Mouse (Mus musculus): ENCODE results near the gene Gm12258. TPM values are rescaled to one million over a fixed set of nuclear protein-coding genes. Genes with fewer than 3 reads are reported as not detected.
"Not testable (repeated sequence)": the region's sequence is repeated elsewhere in the genome, so short reads cannot be mapped to it uniquely, and the experiment has no call there.

The Gm12258 gene
- 4.3 to 16.7 TPM (median 6.6 TPM) in 3 replicates for total RNA-seq (2017)

- peak; percentile 100 for ATAC-seq (replicated peaks; ENCODE audit: insufficient number of reproducible peaks, low FRiP score, low TSS enrichment, poor library complexity, severe bottlenecking)
Observed at GRCm38 (mm10) chr11:58846919-58847461, at the start of gene Gm12258. Gm12258 (plus strand) TSS chr11:58847158.

GRCm38 (mm10) chr11:58799747-58800146, 47.2 kb upstream of the Gm12258 start:
- ATAC-seq (replicated peaks; ENCODE audit: insufficient number of reproducible peaks, low FRiP score, low TSS enrichment, poor library complexity, severe bottlenecking), result no peak

GRCm38 (mm10) chr11:58801558-58802228, 45.3 kb upstream of the Gm12258 start, which contains the start of gene Fam183b:
Fam183b (minus strand) TSS chr11:58801960.
- no peak for ATAC-seq (replicated peaks; ENCODE audit: insufficient number of reproducible peaks, low FRiP score, low TSS enrichment, poor library complexity, severe bottlenecking)

- ATAC-seq (replicated peaks; ENCODE audit: insufficient number of reproducible peaks, low FRiP score, low TSS enrichment, poor library complexity, severe bottlenecking), result no peak
Observed at GRCm38 (mm10) chr11:58803871-58804270, 43.1 kb upstream of the Gm12258 start.

GRCm38 (mm10) chr11:58804393-58804792, 42.6 kb upstream of the Gm12258 start:
- ATAC-seq (replicated peaks; ENCODE audit: insufficient number of reproducible peaks, low FRiP score, low TSS enrichment, poor library complexity, severe bottlenecking), result no peak

- no peak for ATAC-seq (replicated peaks; ENCODE audit: insufficient number of reproducible peaks, low FRiP score, low TSS enrichment, poor library complexity, severe bottlenecking)
Observed at GRCm38 (mm10) chr11:58812001-58812400, 35.0 kb upstream of the Gm12258 start.

GRCm38 (mm10) chr11:58814700-58815099, 32.3 kb upstream of the Gm12258 start, which contains the start of gene Olfr313:
Olfr313 (plus strand) TSS chr11:58815000.
- ATAC-seq (replicated peaks; ENCODE audit: insufficient number of reproducible peaks, low FRiP score, low TSS enrichment, poor library complexity, severe bottlenecking), result not testable (repeated sequence)

- no peak for ATAC-seq (replicated peaks; ENCODE audit: insufficient number of reproducible peaks, low FRiP score, low TSS enrichment, poor library complexity, severe bottlenecking)
Observed at GRCm38 (mm10) chr11:58815676-58816075, 31.3 kb upstream of the Gm12258 start.

GRCm38 (mm10) chr11:58828937-58829336, 18.0 kb upstream of the Gm12258 start, which contains the start of gene Olfr312:
Olfr312 (plus strand) TSS chr11:58829237.
- ATAC-seq (replicated peaks; ENCODE audit: insufficient number of reproducible peaks, low FRiP score, low TSS enrichment, poor library complexity, severe bottlenecking), result not testable (repeated sequence)

GRCm38 (mm10) chr11:58829764-58830163, 17.2 kb upstream of the Gm12258 start:
- no peak for ATAC-seq (replicated peaks; ENCODE audit: insufficient number of reproducible peaks, low FRiP score, low TSS enrichment, poor library complexity, severe bottlenecking)

- not testable (repeated sequence) for ATAC-seq (replicated peaks; ENCODE audit: insufficient number of reproducible peaks, low FRiP score, low TSS enrichment, poor library complexity, severe bottlenecking)
Observed at GRCm38 (mm10) chr11:58832541-58832940, 14.4 kb upstream of the Gm12258 start.

GRCm38 (mm10) chr11:58838951-58839350, 8.0 kb upstream of the Gm12258 start, which contains the start of gene Olfr311:
Olfr311 (plus strand) TSS chr11:58839251.
- not testable (repeated sequence) for ATAC-seq (replicated peaks; ENCODE audit: insufficient number of reproducible peaks, low FRiP score, low TSS enrichment, poor library complexity, severe bottlenecking)

GRCm38 (mm10) chr11:58847636-58848035, 678 bp downstream of the Gm12258 start:
- no peak for ATAC-seq (replicated peaks; ENCODE audit: insufficient number of reproducible peaks, low FRiP score, low TSS enrichment, poor library complexity, severe bottlenecking)

- ATAC-seq (replicated peaks; ENCODE audit: insufficient number of reproducible peaks, low FRiP score, low TSS enrichment, poor library complexity, severe bottlenecking), result no peak
Observed at GRCm38 (mm10) chr11:58849731-58850130, 2.8 kb downstream of the Gm12258 start.

- no peak for ATAC-seq (replicated peaks; ENCODE audit: insufficient number of reproducible peaks, low FRiP score, low TSS enrichment, poor library complexity, severe bottlenecking)
Observed at GRCm38 (mm10) chr11:58860744-58861143, 13.8 kb downstream of the Gm12258 start.

GRCm38 (mm10) chr11:58867039-58867953, 20.3 kb downstream of the Gm12258 start, which contains the start of gene 2810021J22Rik:
2810021J22Rik (plus strand) TSS chr11:58867216.
- ATAC-seq (replicated peaks; ENCODE audit: insufficient number of reproducible peaks, low FRiP score, low TSS enrichment, poor library complexity, severe bottlenecking), result peak; percentile 78

- ATAC-seq (replicated peaks; ENCODE audit: insufficient number of reproducible peaks, low FRiP score, low TSS enrichment, poor library complexity, severe bottlenecking), result no peak
Observed at GRCm38 (mm10) chr11:58867954-58868330, 21.0 kb downstream of the Gm12258 start.

- ATAC-seq (replicated peaks; ENCODE audit: insufficient number of reproducible peaks, low FRiP score, low TSS enrichment, poor library complexity, severe bottlenecking), result no peak
Observed at GRCm38 (mm10) chr11:58870961-58871360, 24.0 kb downstream of the Gm12258 start.

GRCm38 (mm10) chr11:58883756-58884155, 36.8 kb downstream of the Gm12258 start:
- ATAC-seq (replicated peaks; ENCODE audit: insufficient number of reproducible peaks, low FRiP score, low TSS enrichment, poor library complexity, severe bottlenecking), result no peak

Data from monocyte, adult 5-6 weeks (primary cell).